8 mouse cellular contexts compared by ENCODE assay signal in genomic region chr3:95229781-95230494, GRCm38 (mm10). TPM values are rescaled to one million over a fixed set of nuclear protein-coding genes. Genes with fewer than 3 reads are reported as not detected.
DNase-seq lines count a peak whose midpoint lies in the region; ATAC-seq and TF ChIP-seq lines count a peak whose summit lies in the region.

No protein-coding gene starts in this region.

- DNase-seq in 416B (ENCODE audit: low read depth) = peak; percentile 79
- DNase-seq in adrenal gland, postnatal 10 days = peak; percentile 59
- DNase-seq in heart, postnatal 25 days (ENCODE audit: low spot score) = peak; percentile 66
- DNase-seq in layer of hippocampus, adult 18-20 months (ENCODE audit: low spot score in 2 of 2) = peak; percentile 44 to 56
- DNase-seq in lung, adult 18-20 months = peak; percentile 53 to 58
- peak; percentile 56 for DNase-seq in thymus, postnatal 4 days

- peak; percentile 73 for TF ChIP-seq POLR2A in embryonic fibroblast, embryonic 13.5 days (IDR thresholded peaks at IDR 0.05; ENCODE audit: low read depth, low read length)

- peaks cover 29% of the 10 kb centered on the region for H3K36me3 ChIP-seq in neural tube, embryonic 14.5 days (ENCODE audit: control insufficient read depth, insufficient read depth, low read length)

- peak overlapping the region; percentile 96 for H3K4me3 ChIP-seq in embryonic fibroblast, embryonic 13.5 days (ENCODE audit: insufficient read depth, low read length)
- H3K4me3 ChIP-seq in neural tube, embryonic 14.5 days (ENCODE audit: low read depth, low read length) = peak overlapping the region; percentile 81

- peak overlapping the region; percentile 81 for H3K27ac ChIP-seq in embryonic fibroblast, embryonic 13.5 days (ENCODE audit: insufficient read depth, low read length)
- H3K27ac ChIP-seq in neural tube, embryonic 14.5 days (ENCODE audit: low read depth, low read length) = peak overlapping the region; percentile 92

- no peaks in the 10 kb centered on the region for H3K27me3 ChIP-seq in neural tube, embryonic 14.5 days (ENCODE audit: control insufficient read depth, insufficient read depth, low read length)

- WGBS in neural tube, embryonic 14.5 days = 0% methylated on average over 12 of the region's 13 CpGs

- no peaks in the 10 kb centered on the region for H3K9me3 ChIP-seq in neural tube, embryonic 14.5 days (ENCODE audit: control insufficient read depth, low read length)

- intact Hi-C loops in heart, postnatal 25 days (cut with DNase I) = no loop called here

- H3K9ac ChIP-seq in neural tube, embryonic 14.5 days (replicated peaks; ENCODE audit: low read depth, low read length) = peak overlapping the region; percentile 76

- peak overlapping the region; percentile 96 for H3K4me2 ChIP-seq in neural tube, embryonic 14.5 days (ENCODE audit: low read depth, low read length)

- no peak for TF ChIP-seq CTCF in embryonic fibroblast, embryonic 13.5 days (IDR thresholded peaks at IDR 0.05; ENCODE audit: borderline replicate concordance, insufficient read depth, low read length)

- peaks cover 21% of the 10 kb centered on the region for H3K4me1 ChIP-seq in embryonic fibroblast, embryonic 13.5 days (ENCODE audit: control insufficient read depth, insufficient read depth, low read length)
- H3K4me1 ChIP-seq in neural tube, embryonic 14.5 days (ENCODE audit: control insufficient read depth, insufficient read depth, low read length) = peaks cover 41% of the 10 kb centered on the region

- no peak for ATAC-seq in neural tube, embryonic 14.5 days (ENCODE audit: low read depth)

RNA-seq across cellular contexts. Expression of gene Cdc42se1, which starts 1.4 kb away (rescaled TPM):
- total RNA-seq in adrenal gland, postnatal 10 days (2021) = 10 to 100 TPM; 62.4 to 69.7 TPM
- polyA plus RNA-seq in embryonic fibroblast, embryonic 13.5 days (2011; ENCODE audit: insufficient read length, low read depth, missing spikeins) = 65.4 and 67.4 TPM in 2 replicates
- 10 to 100 TPM; 19.9 to 26.0 TPM for total RNA-seq in heart, postnatal 25 days (2021)
- 10 to 100 TPM; 72.7 to 72.9 TPM for total RNA-seq in layer of hippocampus, adult 18-20 months (2021)
- polyA plus RNA-seq in neural tube, embryonic 14.5 days (2014; fragmentation: Nextera tagmentation; extraction: Ambion mirVana) = 48.7 and 61.6 TPM in 2 replicates

RNA-seq across cellular contexts. Expression of gene Mllt11, which starts 2.0 kb away (rescaled TPM):
- 10 to 100 TPM; 13.8 to 23.7 TPM for total RNA-seq in adrenal gland, postnatal 10 days (2021)
- polyA plus RNA-seq in embryonic fibroblast, embryonic 13.5 days (2011; ENCODE audit: insufficient read length, low read depth, missing spikeins) = 33.0 and 44.0 TPM in 2 replicates
- 1 to 10 TPM; 6.6 to 7.5 TPM for total RNA-seq in heart, postnatal 25 days (2021)
- 100 to 1,000 TPM; 263 to 266 TPM for total RNA-seq in layer of hippocampus, adult 18-20 months (2021)
- 506 and 653 TPM in 2 replicates for polyA plus RNA-seq in neural tube, embryonic 14.5 days (2014; fragmentation: Nextera tagmentation; extraction: Ambion mirVana)

RNA-seq across cellular contexts. Expression of gene Gm128, which starts 11.5 kb away (rescaled TPM):
- under 1 TPM in 1 of 2 experiments, not detected in 1; 0.18 TPM for total RNA-seq in adrenal gland, postnatal 10 days (2021)
- polyA plus RNA-seq in embryonic fibroblast, embryonic 13.5 days (2011; ENCODE audit: insufficient read length, low read depth, missing spikeins) = not detected in 2 replicates
- total RNA-seq in heart, postnatal 25 days (2021) = not detected
- under 1 TPM in 1 of 2 experiments, not detected in 1; 0.15 TPM for total RNA-seq in layer of hippocampus, adult 18-20 months (2021)
- 0.23 and 0.31 TPM in 2 replicates for polyA plus RNA-seq in neural tube, embryonic 14.5 days (2014; fragmentation: Nextera tagmentation; extraction: Ambion mirVana)

RNA-seq across cellular contexts. Expression of gene Gabpb2, which starts 12.2 kb away (rescaled TPM):
- 10 to 100 TPM; 20.6 to 25.2 TPM for total RNA-seq in adrenal gland, postnatal 10 days (2021)
- 16.1 and 22.7 TPM in 2 replicates for polyA plus RNA-seq in embryonic fibroblast, embryonic 13.5 days (2011; ENCODE audit: insufficient read length, low read depth, missing spikeins)
- total RNA-seq in heart, postnatal 25 days (2021) = 10 to 100 TPM; 12.7 to 14.1 TPM
- 10 to 100 TPM; 12.7 to 13.2 TPM for total RNA-seq in layer of hippocampus, adult 18-20 months (2021)
- 3.4 and 4.7 TPM in 2 replicates for polyA plus RNA-seq in neural tube, embryonic 14.5 days (2014; fragmentation: Nextera tagmentation; extraction: Ambion mirVana)

RNA-seq across cellular contexts. Expression of gene Bnipl, which starts 21.1 kb away (rescaled TPM):
- under 1 TPM in 1 of 2 experiments, not detected in 1; 0.42 TPM for total RNA-seq in adrenal gland, postnatal 10 days (2021)
- not detected in 2 replicates for polyA plus RNA-seq in embryonic fibroblast, embryonic 13.5 days (2011; ENCODE audit: insufficient read length, low read depth, missing spikeins)
- not detected for total RNA-seq in heart, postnatal 25 days (2021)
- total RNA-seq in layer of hippocampus, adult 18-20 months (2021) = under 1 TPM in 1 of 2 experiments, not detected in 1; 0.37 TPM
- 0.28 TPM in 1 of 2 replicates, not detected in the other for polyA plus RNA-seq in neural tube, embryonic 14.5 days (2014; fragmentation: Nextera tagmentation; extraction: Ambion mirVana)

Comparison
In these comparisons a context has a peak if more than half of its experiments do, and no peak if none do; other contexts are left out.
1. RNA of gene Mllt11, which starts 2.0 kb away (total RNA-seq): 263 to 266 TPM in layer of hippocampus, adult 18-20 months; 13.8 to 23.7 TPM in adrenal gland, postnatal 10 days and 6.6 to 7.5 TPM in heart, postnatal 25 days; every median in the first group is over 10 times any median in the second.
2. Peak in every context shown above with its lines, with median percentiles within 50 percentile points of each other: DNase-seq.